Mouse (Mus musculus) ES-Bruce4 (cell line): ENCODE measurements at regions not wholly inside any gene's neighbourhood (a gene's known extent, or its start where the extent isn't known, plus 50 kb on each side); places are given as distances from the start of the nearest gene placed in this dataset.

Experiments
- CTCF ChIP-seq: IDR thresholded peaks from one replicate; pipeline ENCODE4 v1.8.1; 2011; ENCODE audit warnings: low read depth, low read length
- POLR2A ChIP-seq: IDR thresholded peaks from one replicate; pipeline ENCODE4 v1.8.1; 2011; ENCODE audit warnings: low read length; ENCODE audit not compliant: insufficient read depth

DNA sequence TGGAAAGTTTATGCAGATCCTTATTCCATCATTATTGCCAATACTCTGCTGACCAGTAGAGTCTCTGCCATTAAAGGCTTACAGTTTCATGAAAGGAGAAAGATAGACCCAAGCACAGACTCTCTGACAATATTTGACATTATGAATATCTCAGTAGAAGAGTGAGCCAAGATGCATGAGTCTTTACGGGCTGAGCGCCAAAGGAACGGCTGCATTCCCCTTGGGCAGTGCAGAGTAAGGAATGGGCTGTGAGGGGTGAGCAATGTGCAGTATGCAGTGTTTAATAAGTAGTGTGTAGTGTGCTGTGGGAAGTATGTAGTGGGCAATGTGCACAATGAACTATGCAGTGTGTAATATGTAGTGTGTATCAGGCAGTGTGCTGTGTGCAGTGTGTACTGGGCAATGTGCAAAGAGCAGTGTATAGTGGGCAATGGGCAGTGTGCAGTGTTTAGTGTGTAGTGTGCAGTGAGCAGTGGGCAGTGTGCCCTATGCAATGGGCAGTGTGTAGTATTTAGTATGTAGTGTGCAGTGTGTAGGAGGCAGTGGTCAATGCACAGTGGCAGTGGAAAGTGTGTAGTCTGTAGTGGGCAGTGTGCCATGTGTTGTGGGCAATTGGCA is 671.8 kb downstream of the 5730522E02Rik start:
- no peak for TF ChIP-seq CTCF
- TF ChIP-seq POLR2A = no peak
